Mouse (Mus musculus) midbrain, embryonic 12.5 days (tissue): ENCODE results near the gene Tmem185b. TPM values are rescaled to one million over a fixed set of nuclear protein-coding genes. Genes with fewer than 3 reads are reported as not detected.

Experiments used
- ATAC-seq: fragments of 200-750 bp; cut with Nextera tagmentation; 2 replicates; pipeline ENCODE4 v1.8.0; 2017; ENCODE audit warnings: low read depth, moderate TSS enrichment, moderate library complexity; ENCODE audit not compliant: low FRiP score
- H3K27ac ChIP-seq: fragments of 300-500 bp; sonication (generic); replicated peaks from 2 replicates; pipeline ENCODE4 v1.5.1; 2016; ENCODE audit warnings: mild to moderate bottlenecking
- H3K27me3 ChIP-seq: fragments of 300-500 bp; sonication (generic); 2 replicates; pipeline ENCODE4 v1.6.1; 2016; ENCODE audit warnings: mild to moderate bottlenecking
- H3K36me3 ChIP-seq: fragments of 300-500 bp; sonication (generic); 2 replicates; pipeline ENCODE4 v1.6.1; 2016
- H3K4me1 ChIP-seq: fragments of 300-500 bp; sonication (generic); 2 replicates; pipeline ENCODE4 v1.6.1; 2016
- H3K4me2 ChIP-seq: fragments of 300-500 bp; sonication (generic); replicated peaks from 2 replicates; pipeline ENCODE4 v1.6.1; 2016; ENCODE audit warnings: mild to moderate bottlenecking, moderate library complexity
- H3K4me3 ChIP-seq: fragments of 300-500 bp; sonication (generic); 2 replicates; pipeline ENCODE4 v1.5.1; 2016; ENCODE audit warnings: mild to moderate bottlenecking
- H3K9ac ChIP-seq: fragments of 300-500 bp; sonication (generic); replicated peaks from 2 replicates; pipeline ENCODE4 v1.6.1; 2016; ENCODE audit warnings: mild to moderate bottlenecking, moderate library complexity
- H3K9me3 ChIP-seq: fragments of 300-500 bp; sonication (generic); 2 replicates; pipeline ENCODE4 v1.6.1; 2016; ENCODE audit warnings: mild to moderate bottlenecking
- WGBS: fragments of 180-500 bp; shearing (Covaris S2); methylation state at CpG from one replicate; pipeline ENCODE4 v1.1.7; 2016; 5-methylcytosine and 5-hydroxymethylcytosine counted together
- polyA plus RNA-seq: library from polyadenylated mRNA; unstranded; fragments of >200 nt; fragmentation: Nextera tagmentation; extraction: Ambion mirVana; gene quantifications from 2 replicates; pipeline ENCODE4 v1.2.1, GENCODE M21; 2016

Gene Tmem185b
- polyA plus RNA-seq, 1 experiment from 2014 or later: 22.4 TPM

GRCm38 (mm10) chr1:119523369-119523768 is 2.6 kb upstream of the Tmem185b start:
- Histone ChIP-seq H3K27me3 (no peaks in the 10 kb centered on the region), H3K4me2 (no peak overlapping the region), H3K9me3 (no peaks in the 10 kb centered on the region), H3K4me1 (peaks cover 23% of the 10 kb centered on the region), H3K27ac (no peak overlapping the region), H3K4me3 (no peak overlapping the region), H3K36me3 (peaks cover 15% of the 10 kb centered on the region), H3K9ac (no peak overlapping the region)
- WGBS: 83% methylated on average over 7 of the region's 7 CpGs
- ATAC-seq: no peak

GRCm38 (mm10) chr1:119523826-119524225 is 2.1 kb upstream of the Tmem185b start:
- ATAC-seq: no peak

GRCm38 (mm10) chr1:119525004-119525444 is 936 bp upstream of the Tmem185b start:
- H3K4me2 ChIP-seq: peak overlapping the region; percentile 92
- 21% methylated on average over 5 of the region's 5 CpGs for WGBS
- H3K27me3 ChIP-seq: no peaks in the 10 kb centered on the region
- H3K9ac ChIP-seq: peak overlapping the region; percentile 78
- peaks cover 23% of the 10 kb centered on the region for H3K4me1 ChIP-seq
- no peak for ATAC-seq
- no peak overlapping the region for H3K27ac ChIP-seq
- H3K9me3 ChIP-seq: no peaks in the 10 kb centered on the region
- H3K4me3 ChIP-seq: peak overlapping the region; percentile 68
- H3K36me3 ChIP-seq: peaks cover 31% of the 10 kb centered on the region

More at GRCm38 (mm10) chr1:119523826-119524225, 2.1 kb upstream of the Tmem185b start:
- no peak overlapping the region for H3K27ac ChIP-seq
- H3K4me2 ChIP-seq: no peak overlapping the region
- no peaks in the 10 kb centered on the region for H3K9me3 ChIP-seq
- no peak overlapping the region for H3K9ac ChIP-seq
- peaks cover 23% of the 10 kb centered on the region for H3K4me1 ChIP-seq
- WGBS: 90% methylated on average over 7 of the region's 7 CpGs
- no peak overlapping the region for H3K4me3 ChIP-seq
- H3K36me3 ChIP-seq: peaks cover 20% of the 10 kb centered on the region
- no peaks in the 10 kb centered on the region for H3K27me3 ChIP-seq

- ATAC-seq: no peak
- Histone ChIP-seq H3K4me2 (no peak overlapping the region), H3K9ac (no peak overlapping the region), H3K27ac (no peak overlapping the region), H3K9me3 (no peaks in the 10 kb centered on the region), H3K4me3 (no peak overlapping the region), H3K4me1 (peaks cover 13% of the 10 kb centered on the region), H3K36me3 (peaks cover 40% of the 10 kb centered on the region), H3K27me3 (no peaks in the 10 kb centered on the region)
- 92% methylated on average over 13 of the region's 13 CpGs for WGBS
These were observed 5.0 kb downstream of the Tmem185b start for GRCm38 (mm10) chr1:119530941-119531340.

GRCm38 (mm10) chr1:119532165-119532564 is 6.2 kb downstream of the Tmem185b start:
- no peak overlapping the region for H3K9ac ChIP-seq
- H3K27me3 ChIP-seq: no peaks in the 10 kb centered on the region
- 95% methylated on average over 6 of the region's 6 CpGs for WGBS
- no peak overlapping the region for H3K27ac ChIP-seq
- no peak overlapping the region for H3K4me2 ChIP-seq
- ATAC-seq: no peak
- H3K4me3 ChIP-seq: no peak overlapping the region
- H3K36me3 ChIP-seq: peaks cover 36% of the 10 kb centered on the region
- no peaks in the 10 kb centered on the region for H3K9me3 ChIP-seq
- 0 out of 2 replicates have a peak, but pooled peaks cover 4% of the 10 kb centered on the region for H3K4me1 ChIP-seq

GRCm38 (mm10) chr1:119533093-119533805 is 7.3 kb downstream of the Tmem185b start:
- WGBS: 83% methylated on average over 18 of the region's 18 CpGs
- Histone ChIP-seq H3K4me2 (no peak overlapping the region), H3K9me3 (no peaks in the 10 kb centered on the region), H3K4me1 (0 out of 2 replicates have a peak, but pooled peaks cover 4% of the 10 kb centered on the region), H3K9ac (no peak overlapping the region), H3K27ac (no peak overlapping the region), H3K4me3 (no peak overlapping the region), H3K36me3 (peaks cover 26% of the 10 kb centered on the region), H3K27me3 (no peaks in the 10 kb centered on the region)
- peak; percentile 52; the same call in 1 of the 2 replicates for ATAC-seq

GRCm38 (mm10) chr1:119534341-119534740 is 8.4 kb downstream of the Tmem185b start:
- no peaks in the 10 kb centered on the region for H3K27me3 ChIP-seq
- no peak overlapping the region for H3K27ac ChIP-seq
- H3K36me3 ChIP-seq: peaks cover 15% of the 10 kb centered on the region; the same call in 1 of the 2 replicates
- WGBS: 95% methylated on average over 5 of the region's 5 CpGs
- no peaks in the 10 kb centered on the region for H3K9me3 ChIP-seq
- no peak overlapping the region for H3K4me2 ChIP-seq
- no peak overlapping the region for H3K4me3 ChIP-seq
- H3K9ac ChIP-seq: no peak overlapping the region
- ATAC-seq: no peak
- 0 out of 2 replicates have a peak, but pooled peaks cover 4% of the 10 kb centered on the region for H3K4me1 ChIP-seq

- Histone ChIP-seq H3K4me3 (no peak overlapping the region), H3K4me1 (0 out of 2 replicates have a peak, but pooled peaks cover 4% of the 10 kb centered on the region), H3K27ac (no peak overlapping the region), H3K4me2 (no peak overlapping the region), H3K9ac (no peak overlapping the region), H3K36me3 (0 out of 2 replicates have a peak, but pooled peaks cover 3% of the 10 kb centered on the region), H3K9me3 (no peaks in the 10 kb centered on the region), H3K27me3 (no peaks in the 10 kb centered on the region)
- ATAC-seq: no peak
- 88% methylated on average over 2 of the region's 2 CpGs for WGBS
These were observed 10.2 kb downstream of the Tmem185b start for GRCm38 (mm10) chr1:119536122-119536521.

- Histone ChIP-seq H3K36me3 (peaks cover 9% of the 10 kb centered on the region), H3K27ac (no peak overlapping the region), H3K4me2 (no peak overlapping the region), H3K27me3 (no peaks in the 10 kb centered on the region), H3K9me3 (no peaks in the 10 kb centered on the region), H3K4me1 (0 out of 2 replicates have a peak, but pooled peaks cover 4% of the 10 kb centered on the region), H3K4me3 (no peak overlapping the region), H3K9ac (no peak overlapping the region)
- no peak for ATAC-seq
- WGBS: 92% methylated on average over 6 of the region's 6 CpGs
These were observed 11.7 kb downstream of the Tmem185b start for GRCm38 (mm10) chr1:119537651-119538050.

- Histone ChIP-seq H3K27me3 (no peaks in the 10 kb centered on the region), H3K9me3 (no peaks in the 10 kb centered on the region), H3K36me3 (peaks cover 21% of the 10 kb centered on the region), H3K4me3 (no peak overlapping the region), H3K9ac (no peak overlapping the region), H3K4me2 (no peak overlapping the region), H3K27ac (no peak overlapping the region), H3K4me1 (no peaks in the 10 kb centered on the region)
- ATAC-seq: no peak
- 76% methylated on average over 2 of the region's 2 CpGs for WGBS
These were observed 13.3 kb downstream of the Tmem185b start for GRCm38 (mm10) chr1:119539252-119539651.

- Histone ChIP-seq H3K9me3 (no peaks in the 10 kb centered on the region), H3K4me3 (no peak overlapping the region), H3K9ac (no peak overlapping the region), H3K36me3 (peaks cover 26% of the 10 kb centered on the region), H3K27ac (no peak overlapping the region), H3K4me1 (no peaks in the 10 kb centered on the region), H3K4me2 (no peak overlapping the region), H3K27me3 (no peaks in the 10 kb centered on the region)
- WGBS: 92% methylated on average over 9 of the region's 9 CpGs
- no peak for ATAC-seq
These were observed 15.0 kb downstream of the Tmem185b start for GRCm38 (mm10) chr1:119540836-119541557.

GRCm38 (mm10) chr1:119541570-119541969 is 15.6 kb downstream of the Tmem185b start:
- ATAC-seq: no peak
- H3K9ac ChIP-seq: no peak overlapping the region
- peaks cover 31% of the 10 kb centered on the region for H3K36me3 ChIP-seq
- H3K4me3 ChIP-seq: no peak overlapping the region
- 86% methylated on average over 3 of the region's 3 CpGs for WGBS
- H3K4me1 ChIP-seq: no peaks in the 10 kb centered on the region
- H3K9me3 ChIP-seq: no peaks in the 10 kb centered on the region
- no peak overlapping the region for H3K4me2 ChIP-seq
- H3K27me3 ChIP-seq: no peaks in the 10 kb centered on the region
- no peak overlapping the region for H3K27ac ChIP-seq
